20 mouse cellular contexts compared by ENCODE assay signal in the genomic region with DNA sequence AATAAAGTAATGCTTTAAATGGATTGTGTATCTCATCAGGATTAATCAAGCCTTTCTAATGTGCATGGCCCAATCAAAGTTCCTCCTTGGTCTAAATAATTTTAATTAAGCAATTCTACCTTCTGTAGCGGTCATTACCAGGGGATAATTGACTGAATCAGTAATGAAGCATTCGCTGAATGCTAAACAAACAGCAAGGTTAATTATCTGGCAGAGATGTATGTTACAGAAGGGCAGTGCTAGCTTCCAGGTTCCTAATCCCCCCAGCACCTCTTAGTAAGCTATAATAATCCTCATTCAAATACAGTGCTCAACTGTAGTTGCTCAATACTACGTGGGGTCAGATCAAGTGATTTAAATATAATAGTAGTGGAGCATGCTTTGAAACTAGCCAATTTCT.
DNase-seq lines count a peak whose midpoint lies in the region; ATAC-seq lines count a peak whose summit lies in the region.
"Had no signal": no experiment of that assay in that cellular context is flagged by ENCODE, and none has a peak within 500 bp of the region (broad histone marks: within the 10 kb centered on the region; RNA-seq: fewer than 3 reads in every experiment).

No protein-coding gene starts in this region.

- H3K9me3 ChIP-seq in hindbrain, embryonic 14.5 days (ENCODE audit: control insufficient read depth, low read length), result no peaks in the 10 kb centered on the region
- no peaks in the 10 kb centered on the region for H3K9me3 ChIP-seq in hindbrain, embryonic 11.5 days (ENCODE audit: control insufficient read depth, low read length)
- H3K9me3 ChIP-seq: embryonic facial prominence, embryonic 13.5 days; heart, embryonic 13.5 days; lung, embryonic 15.5 days had no signal

- no peak overlapping the region for H3K4me2 ChIP-seq in hindbrain, embryonic 14.5 days (replicated peaks)
- no peak overlapping the region for H3K4me2 ChIP-seq in hindbrain, embryonic 11.5 days (replicated peaks; ENCODE audit: low read depth, low read length)
- H3K4me2 ChIP-seq: embryonic facial prominence, embryonic 13.5 days; heart, embryonic 13.5 days; lung, embryonic 15.5 days had no signal

- H3K27me3 ChIP-seq in hindbrain, embryonic 14.5 days (ENCODE audit: control insufficient read depth, insufficient read depth, low read length), result no peaks in the 10 kb centered on the region
- no peaks in the 10 kb centered on the region for H3K27me3 ChIP-seq in hindbrain, embryonic 11.5 days (ENCODE audit: control insufficient read depth, insufficient read depth, low read length)
- H3K27me3 ChIP-seq: embryonic facial prominence, embryonic 13.5 days; heart, embryonic 13.5 days; lung, embryonic 15.5 days had no signal

- no peaks in the 10 kb centered on the region for H3K4me1 ChIP-seq in hindbrain, embryonic 14.5 days (replicated peaks; ENCODE audit: control insufficient read depth, insufficient read depth, low read length)
- no peaks in the 10 kb centered on the region for H3K4me1 ChIP-seq in hindbrain, embryonic 11.5 days (replicated peaks; ENCODE audit: control insufficient read depth, insufficient read depth, low read length)
- H3K4me1 ChIP-seq: embryonic facial prominence, embryonic 13.5 days; heart, embryonic 13.5 days; lung, embryonic 15.5 days had no signal

- H3K9ac ChIP-seq in hindbrain, embryonic 14.5 days, result no peak overlapping the region
- H3K9ac ChIP-seq in hindbrain, embryonic 11.5 days (ENCODE audit: low read depth, low read length), result no peak overlapping the region
- H3K9ac ChIP-seq: embryonic facial prominence, embryonic 13.5 days; heart, embryonic 13.5 days; liver, embryonic 14.5 days; lung, embryonic 15.5 days had no signal

- ATAC-seq in hindbrain, embryonic 14.5 days (ENCODE audit: low FRiP score), result peak; percentile 31; the same call in 1 of the 2 replicates
- ATAC-seq in hindbrain, embryonic 11.5 days (ENCODE audit: low FRiP score), result no peak

- H3K27ac ChIP-seq in hindbrain, embryonic 14.5 days, result no peak overlapping the region
- no peak overlapping the region for H3K27ac ChIP-seq in hindbrain, embryonic 11.5 days (ENCODE audit: low read depth, low read length)
- H3K27ac ChIP-seq: embryonic facial prominence, embryonic 13.5 days; heart, embryonic 13.5 days; liver, embryonic 14.5 days; lung, embryonic 15.5 days had no signal

- 40% methylated on average over 3 of the region's 3 CpGs for WGBS in hindbrain, embryonic 14.5 days
- WGBS in hindbrain, embryonic 11.5 days, result 70% methylated on average over 3 of the region's 3 CpGs

- H3K36me3 ChIP-seq in hindbrain, embryonic 14.5 days (replicated peaks; ENCODE audit: control insufficient read depth, insufficient read depth), result no peaks in the 10 kb centered on the region
- H3K36me3 ChIP-seq in hindbrain, embryonic 11.5 days (ENCODE audit: control insufficient read depth, insufficient read depth, low read length), result no peaks in the 10 kb centered on the region
- H3K36me3 ChIP-seq: embryonic facial prominence, embryonic 13.5 days; heart, embryonic 13.5 days; lung, embryonic 15.5 days had no signal

- H3K4me3 ChIP-seq in hindbrain, embryonic 14.5 days (replicated peaks; ENCODE audit: low read length), result no peak overlapping the region
- H3K4me3 ChIP-seq in hindbrain, embryonic 11.5 days (ENCODE audit: low read depth, low read length), result no peak overlapping the region
- H3K4me3 ChIP-seq: embryonic facial prominence, embryonic 13.5 days; heart, embryonic 13.5 days; lung, embryonic 15.5 days had no signal

- no peak for DNase-seq in hindbrain, embryonic 14.5 days (ENCODE audit: low spot score)
- DNase-seq in hindbrain, embryonic 11.5 days (ENCODE audit: low spot score), result no peak
- DNase-seq in fat pad, adult 2 months (ENCODE audit: extremely low read depth, low read depth, low spot score), result peak; percentile 56
- peak; percentile 30 for DNase-seq in gonadal fat pad, adult 2 months (ENCODE audit: low read depth)
- peak; percentile 2 for DNase-seq in retina, embryonic 14.5 days (ENCODE audit: low spot score)
- no peak for DNase-seq in heart, adult 11 months
- DNase-seq in cerebellum, adult 18-20 months, result no peak
- DNase-seq: adrenal gland, adult 8-10 months; B cell, adult 2 months; cerebellum, postnatal 14 days; heart, postnatal 36 days; kidney, adult 9 months; kidney, postnatal 25 days; lung, postnatal 4 days; right cerebral cortex, postnatal 25 days; thymus, postnatal 36 days had no signal

Comparison
In these comparisons a context has a peak if more than half of its experiments do, and no peak if none do; other contexts are left out.
1. DNase-seq: peak in fat pad, adult 2 months (single experiment), gonadal fat pad, adult 2 months (single experiment) and retina, embryonic 14.5 days (single experiment); none in hindbrain, embryonic 14.5 days (single experiment), hindbrain, embryonic 11.5 days (single experiment), heart, adult 11 months (single experiment) and cerebellum, adult 18-20 months (0 of 2).